Mouse (Mus musculus): ENCODE measurements around the gene Asic2.
A peak's percentile ranks its signal among the peaks of the same experiment; 100 is the strongest.

The Asic2 gene

GRCm38 (mm10) chr11:81521881-81522280, 446.4 kb downstream of the Asic2 start:
- DNase-seq (ENCODE audit: low read depth, low spot score) = no peak

DNA sequence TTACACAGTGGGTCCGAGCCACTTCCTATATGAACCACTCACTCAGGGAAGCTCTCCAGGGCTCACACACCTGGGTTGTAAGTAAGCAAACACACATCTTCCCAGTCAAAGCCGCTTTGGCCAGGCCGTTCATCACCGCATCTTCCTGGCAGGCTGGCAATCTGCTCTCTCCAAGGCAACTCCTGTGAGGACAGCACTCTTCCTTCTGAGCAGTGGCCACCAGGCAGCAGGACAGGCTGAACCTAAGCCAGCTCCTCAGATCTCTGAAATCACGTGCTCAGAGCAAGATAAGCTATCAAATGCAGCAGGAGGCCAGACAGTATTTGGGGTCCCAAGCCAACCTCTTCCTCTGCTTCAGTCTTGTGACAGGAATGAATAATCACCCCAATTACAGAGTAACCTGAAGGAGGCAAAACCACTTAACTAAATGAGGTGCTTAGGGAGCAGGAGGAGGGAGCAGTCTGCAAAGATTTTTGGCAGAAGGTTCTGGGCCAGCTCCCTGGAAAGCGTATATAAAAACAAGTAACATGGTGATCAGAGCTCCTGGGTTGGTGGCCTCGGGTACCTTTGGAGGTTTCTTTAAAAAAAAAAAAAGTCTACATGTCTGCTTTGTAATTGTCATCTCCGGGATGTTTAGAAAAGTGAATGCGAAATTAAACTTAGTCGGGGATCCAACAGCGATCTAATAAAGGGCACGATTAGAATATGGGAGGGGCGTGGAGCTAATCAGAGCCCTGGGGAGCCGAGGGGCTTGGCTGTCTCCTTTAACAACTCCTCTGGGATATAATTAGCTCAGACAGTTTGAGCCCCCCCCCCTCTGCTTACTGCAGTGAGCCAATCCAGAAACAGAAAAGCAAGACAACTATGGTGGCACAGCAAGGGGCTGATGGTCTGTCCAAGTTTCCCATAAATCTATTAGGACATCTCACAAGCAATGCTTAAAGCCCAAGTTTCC, 450.0 kb downstream of the Asic2 start:
- DNase-seq (ENCODE audit: low read depth, low spot score) = no peak

DNA sequence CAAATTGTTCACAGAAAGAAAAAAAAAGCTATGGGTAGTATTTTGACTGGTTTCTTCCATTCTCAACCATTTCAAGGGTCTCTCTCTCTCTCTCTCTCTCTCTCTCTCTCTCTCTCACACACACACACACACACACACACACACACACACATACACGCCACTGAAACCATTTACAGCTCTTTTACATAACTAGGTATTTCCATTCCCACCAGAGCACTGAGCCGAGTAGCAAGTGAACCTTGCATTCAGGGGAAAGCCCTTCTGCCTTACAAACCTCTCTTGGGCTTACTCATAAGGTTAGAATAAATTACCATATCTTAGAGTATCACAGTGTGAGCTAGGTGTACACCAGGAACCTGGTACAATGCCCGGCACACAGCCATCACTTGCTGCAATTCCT, 452.5 kb downstream of the Asic2 start:
- DNase-seq (ENCODE audit: low read depth, low spot score) = no peak

DNA sequence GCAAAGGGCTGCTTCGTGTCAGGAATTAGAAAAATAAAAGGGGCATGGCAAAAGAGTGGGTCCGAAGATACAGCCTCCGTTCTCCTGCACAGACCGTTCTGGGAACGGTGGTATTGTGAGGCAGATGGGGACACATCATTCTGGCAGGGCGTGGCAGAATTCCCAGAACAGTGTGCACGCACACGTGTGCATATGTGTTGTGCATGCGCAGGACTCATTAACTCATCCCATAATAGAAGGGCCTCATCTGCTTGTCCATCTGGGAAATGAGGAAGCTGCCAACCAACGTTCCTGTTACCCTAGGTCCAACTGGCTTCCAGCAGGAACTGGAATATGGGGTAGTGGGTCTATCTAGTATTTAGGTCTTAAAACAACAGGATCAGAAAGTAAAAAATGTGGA, 455.8 kb downstream of the Asic2 start:
- no peak for DNase-seq (ENCODE audit: low read depth, low spot score)

GRCm38 (mm10) chr11:81511401-81511800, 456.9 kb downstream of the Asic2 start:
- no peak for DNase-seq (ENCODE audit: low read depth, low spot score)

DNA sequence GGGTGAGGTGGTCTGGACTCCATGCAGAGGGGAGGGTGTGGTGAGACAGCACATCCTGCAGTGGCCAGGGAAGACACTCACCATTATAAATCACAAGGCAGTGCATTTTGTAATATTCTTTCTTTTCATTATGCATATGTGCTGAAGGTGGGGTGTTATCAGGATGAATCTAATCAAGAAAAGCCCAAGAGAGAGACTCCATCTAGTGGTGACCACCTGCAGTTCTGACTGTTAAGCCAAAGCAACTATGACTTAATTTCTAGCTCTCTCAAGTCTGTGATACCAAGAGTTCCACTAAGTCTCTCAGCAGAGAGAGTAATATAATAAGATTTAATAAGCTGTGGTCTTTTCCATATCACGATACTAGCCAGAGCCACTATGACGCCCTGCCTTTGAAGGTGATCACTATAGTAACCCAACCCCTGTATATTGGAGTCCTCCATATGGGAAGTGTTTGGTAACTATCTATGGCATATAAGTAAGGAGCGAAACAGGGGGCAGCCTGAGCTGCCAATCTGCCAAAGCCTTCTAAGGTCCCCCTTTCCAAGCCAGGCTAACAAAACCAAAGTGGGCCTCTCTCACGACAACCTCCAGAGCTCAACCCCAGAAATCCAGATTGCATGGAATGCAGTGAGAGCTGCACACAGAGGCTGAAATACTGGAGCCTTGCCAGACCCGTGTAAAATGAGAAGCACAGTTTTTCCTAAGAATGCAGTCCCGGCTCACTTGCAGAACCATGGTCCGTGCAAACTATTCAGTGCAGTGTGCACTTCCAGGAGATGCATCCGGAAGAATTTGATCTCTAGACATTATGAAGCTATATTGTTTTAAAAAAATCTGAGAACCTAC, 459.6 kb downstream of the Asic2 start:
- DNase-seq (ENCODE audit: low read depth, low spot score) = no peak

DNA sequence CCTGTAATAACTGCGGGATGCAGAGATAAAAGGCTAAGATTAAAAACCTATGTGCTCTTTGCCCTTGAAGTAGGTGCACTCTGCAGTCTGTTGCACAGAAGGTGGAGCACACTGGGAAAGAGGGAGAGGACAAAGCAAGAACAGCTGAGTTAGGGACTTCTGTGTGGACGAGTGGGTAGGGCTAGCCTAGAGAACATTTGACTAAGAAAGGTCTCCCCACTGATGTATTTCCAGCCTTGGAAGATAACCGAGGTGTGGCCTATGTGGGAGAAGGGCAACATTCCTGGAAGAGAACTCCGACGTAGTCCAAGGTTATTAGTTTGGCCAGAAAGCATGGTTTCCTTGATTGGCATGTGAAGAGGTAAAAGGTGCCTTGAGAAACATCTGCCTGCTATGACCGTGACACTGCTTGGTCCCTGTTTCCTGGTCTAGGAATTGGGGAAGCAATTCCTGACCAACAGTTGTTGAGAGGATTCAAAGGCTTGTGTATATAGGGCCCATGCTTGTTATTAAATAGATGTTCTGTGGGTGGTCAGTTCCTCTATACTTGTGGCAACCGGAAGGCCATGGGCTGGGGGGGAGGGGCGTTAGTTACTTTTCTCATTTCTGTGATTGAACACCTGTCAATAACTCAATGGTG, 463.3 kb downstream of the Asic2 start:
- no peak for DNase-seq (ENCODE audit: low read depth, low spot score)

DNA sequence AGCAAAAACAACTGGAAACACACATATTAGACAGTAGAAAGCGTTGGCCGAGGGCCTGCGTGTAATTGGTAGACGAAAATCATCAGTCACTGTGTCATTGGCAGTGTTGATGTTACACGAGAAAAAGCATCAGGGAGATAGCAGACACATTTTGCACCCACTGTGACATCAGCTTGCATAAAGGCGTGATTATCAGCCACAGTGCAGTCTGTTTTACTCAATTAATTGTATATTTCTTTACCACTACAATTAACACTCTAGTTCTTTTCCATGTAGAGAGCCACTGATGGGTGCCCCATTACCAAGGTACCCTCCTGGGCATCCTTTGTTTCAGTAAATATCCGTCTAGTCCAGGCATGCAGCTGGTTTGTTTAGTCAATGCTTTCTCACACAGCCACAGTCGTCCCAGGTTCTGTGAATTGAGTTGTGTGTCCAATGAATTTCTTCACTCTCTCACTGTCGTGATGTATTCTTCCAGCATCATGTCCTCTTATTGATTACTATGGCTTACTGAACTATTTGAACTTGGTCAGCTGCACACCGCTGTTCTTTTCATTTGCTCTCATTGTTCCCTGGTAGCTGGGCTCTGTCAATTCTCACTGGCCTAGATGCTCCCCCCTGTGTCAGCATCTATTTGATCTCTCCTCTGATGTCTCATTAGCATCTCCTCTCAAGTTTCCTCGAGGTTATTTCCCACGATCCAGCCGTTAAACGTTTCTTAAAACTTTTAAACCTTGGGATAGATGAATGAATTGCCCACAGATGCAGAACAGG, 466.6 kb downstream of the Asic2 start:
- no peak for DNase-seq (ENCODE audit: low read depth, low spot score)

DNA sequence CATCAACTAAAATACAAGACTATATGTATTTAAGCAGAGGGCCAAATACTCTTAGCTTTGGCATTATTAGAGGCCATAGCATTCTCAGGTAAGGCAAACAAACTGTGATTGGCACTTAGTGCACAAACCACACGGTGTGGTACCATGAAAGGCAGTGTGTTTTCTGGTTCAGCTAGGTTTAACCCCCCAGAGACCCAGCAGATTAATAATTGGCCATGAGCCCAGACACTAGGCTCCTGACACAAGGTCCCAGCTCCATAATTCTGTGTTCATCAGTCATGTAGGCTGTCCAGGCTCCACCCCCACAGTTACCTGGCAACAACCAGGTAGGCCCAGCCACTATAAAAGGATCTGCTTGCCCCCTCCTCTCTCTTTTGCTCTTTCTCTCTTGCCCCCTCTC, 469.3 kb downstream of the Asic2 start:
- DNase-seq (ENCODE audit: low read depth, low spot score) = no peak

GRCm38 (mm10) chr11:81497652-81498391, 470.4 kb downstream of the Asic2 start:
- no peak for DNase-seq (ENCODE audit: low read depth, low spot score)

- no peak for DNase-seq (ENCODE audit: low read depth, low spot score)
These were observed 471.8 kb downstream of the Asic2 start for GRCm38 (mm10) chr11:81496446-81496845.

- no peak for DNase-seq (ENCODE audit: low read depth, low spot score)
These were observed 475.9 kb downstream of the Asic2 start for GRCm38 (mm10) chr11:81492351-81492750.

DNA sequence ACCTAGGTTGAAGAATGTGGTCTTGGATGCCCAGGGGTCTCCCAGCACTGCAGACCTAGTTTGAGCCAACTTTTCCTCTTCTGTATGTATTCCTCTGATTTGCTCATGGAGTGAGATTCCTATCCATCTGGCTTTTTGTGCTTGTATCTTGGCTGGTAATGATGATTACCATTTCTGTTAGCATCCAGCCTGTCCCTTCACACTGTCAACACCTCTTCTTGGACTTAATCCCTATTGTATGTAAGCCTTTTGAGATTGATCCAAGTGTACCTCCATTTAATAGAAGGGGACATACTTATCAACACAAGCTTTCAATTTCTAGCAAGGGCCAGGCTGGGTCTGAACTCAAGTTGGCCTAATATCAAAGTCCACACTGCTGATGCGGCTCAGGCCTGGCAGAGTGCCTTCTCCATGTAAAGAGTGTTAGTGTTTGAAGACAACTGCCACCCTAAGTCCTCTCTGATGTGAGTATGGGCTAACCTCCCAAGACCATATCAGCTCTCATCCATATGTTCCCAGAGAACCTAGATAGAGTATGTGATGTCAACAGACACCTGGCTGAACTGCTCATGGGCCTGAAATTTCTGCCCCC, 479.0 kb downstream of the Asic2 start:
- DNase-seq (ENCODE audit: low read depth, low spot score) = no peak

DNA sequence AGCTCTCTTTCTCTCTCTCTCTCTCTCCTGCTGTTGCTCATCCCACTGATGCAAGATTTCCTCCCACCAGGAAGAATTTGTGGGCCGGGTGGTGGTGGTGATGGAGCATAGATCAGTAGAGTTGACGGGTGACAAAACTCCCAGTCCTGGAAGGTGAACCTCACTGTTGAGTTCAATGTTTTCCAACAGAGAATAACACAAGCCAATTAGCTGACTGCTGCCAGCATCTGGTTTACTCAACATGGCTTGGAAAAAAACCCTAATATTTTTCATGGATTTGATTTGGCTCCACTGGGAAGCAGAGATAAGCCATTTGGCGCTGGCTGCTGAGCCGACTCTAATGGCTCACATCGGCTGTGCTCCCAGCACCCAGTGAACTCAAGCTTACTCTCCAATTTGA, 479.6 kb downstream of the Asic2 start:
- no peak for DNase-seq (ENCODE audit: low read depth, low spot score)

- DNase-seq (ENCODE audit: low read depth, low spot score) = peak; percentile 66
These were observed 481.9 kb downstream of the Asic2 start for GRCm38 (mm10) chr11:81486265-81486940.

- DNase-seq (ENCODE audit: low read depth, low spot score) = no peak
These were observed 487.1 kb downstream of the Asic2 start for GRCm38 (mm10) chr11:81481198-81481597.

DNA sequence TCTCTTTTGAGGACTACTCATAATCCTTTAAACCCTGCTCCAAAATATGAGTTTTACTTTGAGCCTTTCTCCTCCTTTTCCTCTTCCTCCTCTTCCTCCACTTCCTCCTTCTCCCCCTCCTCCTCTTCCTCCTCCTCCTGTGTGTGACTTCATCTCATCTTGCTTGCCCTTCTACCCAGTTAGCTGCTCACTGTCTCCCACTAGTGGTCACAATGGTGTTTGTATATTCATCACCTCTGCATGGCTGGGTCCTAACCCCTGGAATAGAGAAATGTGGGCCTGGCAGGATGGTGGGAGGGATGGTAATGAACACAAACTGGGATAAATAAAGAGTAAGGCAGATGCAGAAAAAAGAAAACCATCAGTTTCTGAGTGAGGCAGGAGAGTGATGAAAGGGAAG, 492.0 kb downstream of the Asic2 start:
- no peak for DNase-seq (ENCODE audit: low read depth, low spot score)

DNA sequence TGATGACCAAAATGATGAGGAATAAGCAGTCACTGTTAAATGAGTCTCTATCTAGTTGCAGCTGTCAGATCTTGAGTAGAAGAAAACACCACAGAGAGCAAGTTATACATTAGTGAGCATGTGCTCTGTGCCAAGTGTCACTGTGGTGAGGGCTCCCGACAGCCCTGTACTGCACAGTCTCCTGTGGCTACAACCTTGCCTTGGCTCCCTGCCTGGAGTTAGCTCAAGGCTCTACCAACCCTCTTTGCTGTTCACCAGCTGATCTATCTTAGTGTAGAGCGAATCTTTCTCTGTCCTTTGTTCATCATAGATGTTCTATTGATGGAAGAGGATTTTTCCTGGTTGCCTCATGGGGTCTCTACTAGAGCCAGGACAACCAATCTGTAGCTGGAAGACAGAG, 494.1 kb downstream of the Asic2 start:
- DNase-seq (ENCODE audit: low read depth, low spot score) = no peak

- peak; percentile 34 for DNase-seq (ENCODE audit: low read depth, low spot score)
These were observed 506.1 kb downstream of the Asic2 start for GRCm38 (mm10) chr11:81462199-81462598.

- DNase-seq (ENCODE audit: low read depth, low spot score) = no peak
These were observed 506.5 kb downstream of the Asic2 start for GRCm38 (mm10) chr11:81461748-81462147.
